Mouse (Mus musculus) liver, postnatal 0 days (tissue): Measurements from ENCODE around the gene Pcnx3.

ENCODE experiments used
- CTCF ChIP-seq: sonication (generic); IDR thresholded peaks from 2 replicates; pipeline ENCODE4 v1.5.1; 2016; ENCODE audit warnings: antibody characterized with exemption, low read depth
- EP300 ChIP-seq: IDR thresholded peaks from 2 replicates; pipeline ENCODE4 v1.6.1; 2016; ENCODE audit warnings: antibody characterized with exemption, low read depth, mild to moderate bottlenecking

- TF ChIP-seq CTCF (no peak), EP300 (no peak)
Measured at GRCm38 (mm10) chr19:5704163-5704800, 15.6 kb upstream of the Pcnx3 start, which contains the start of gene Kcnk7.
